Mouse (Mus musculus): ENCODE measurements around the gene Otx1.

Gene Otx1

GRCm38 (mm10) chr11:21999396-22000315, 3.0 kb downstream of the Otx1 start:
- DNase-seq (ENCODE audit: low read depth, low spot score) = no peak

GRCm38 (mm10) chr11:21998141-21999047, 4.3 kb downstream of the Otx1 start:
- no peak for DNase-seq (ENCODE audit: low read depth, low spot score)

GRCm38 (mm10) chr11:21997561-21998140, 5.0 kb downstream of the Otx1 start:
- DNase-seq (ENCODE audit: low read depth, low spot score) = no peak

GRCm38 (mm10) chr11:21996661-21997560, 5.8 kb downstream of the Otx1 start:
- DNase-seq (ENCODE audit: low read depth, low spot score) = no peak

GRCm38 (mm10) chr11:21996325-21996647, 6.4 kb downstream of the Otx1 start:
- DNase-seq (ENCODE audit: low read depth, low spot score) = no peak

- DNase-seq (ENCODE audit: low read depth, low spot score) = no peak
These were observed 7.0 kb downstream of the Otx1 start for GRCm38 (mm10) chr11:21995534-21996324.

GRCm38 (mm10) chr11:21994377-21995370, 8.0 kb downstream of the Otx1 start:
- no peak for DNase-seq (ENCODE audit: low read depth, low spot score)

- DNase-seq (ENCODE audit: low read depth, low spot score) = no peak
These were observed 8.9 kb downstream of the Otx1 start for GRCm38 (mm10) chr11:21993597-21994376.

- DNase-seq (ENCODE audit: low read depth, low spot score) = no peak
These were observed 9.7 kb downstream of the Otx1 start for GRCm38 (mm10) chr11:21992761-21993596.

- no peak for DNase-seq (ENCODE audit: low read depth, low spot score)
These were observed 14.2 kb downstream of the Otx1 start for GRCm38 (mm10) chr11:21988398-21988946.

GRCm38 (mm10) chr11:21985118-21985517, 17.6 kb downstream of the Otx1 start:
- no peak for DNase-seq (ENCODE audit: low read depth, low spot score)

GRCm38 (mm10) chr11:21974005-21974531, 28.6 kb downstream of the Otx1 start:
- DNase-seq (ENCODE audit: low read depth, low spot score) = no peak

GRCm38 (mm10) chr11:21973597-21973996, 29.1 kb downstream of the Otx1 start:
- no peak for DNase-seq (ENCODE audit: low read depth, low spot score)

GRCm38 (mm10) chr11:21968922-21969321, 33.8 kb downstream of the Otx1 start:
- DNase-seq (ENCODE audit: low read depth, low spot score) = no peak

GRCm38 (mm10) chr11:21955167-21955566, 47.5 kb downstream of the Otx1 start:
- DNase-seq (ENCODE audit: low read depth, low spot score) = no peak

GRCm38 (mm10) chr11:21951657-21952237, 51.0 kb downstream of the Otx1 start:
- DNase-seq (ENCODE audit: low read depth, low spot score) = no peak

All from c-Kit-negative CD71-positive TER-119-positive erythroid progenitor cells, embryonic 14.5 days (primary cell).